ENCODE assay signal across 8 mouse cellular contexts in the genomic region with DNA sequence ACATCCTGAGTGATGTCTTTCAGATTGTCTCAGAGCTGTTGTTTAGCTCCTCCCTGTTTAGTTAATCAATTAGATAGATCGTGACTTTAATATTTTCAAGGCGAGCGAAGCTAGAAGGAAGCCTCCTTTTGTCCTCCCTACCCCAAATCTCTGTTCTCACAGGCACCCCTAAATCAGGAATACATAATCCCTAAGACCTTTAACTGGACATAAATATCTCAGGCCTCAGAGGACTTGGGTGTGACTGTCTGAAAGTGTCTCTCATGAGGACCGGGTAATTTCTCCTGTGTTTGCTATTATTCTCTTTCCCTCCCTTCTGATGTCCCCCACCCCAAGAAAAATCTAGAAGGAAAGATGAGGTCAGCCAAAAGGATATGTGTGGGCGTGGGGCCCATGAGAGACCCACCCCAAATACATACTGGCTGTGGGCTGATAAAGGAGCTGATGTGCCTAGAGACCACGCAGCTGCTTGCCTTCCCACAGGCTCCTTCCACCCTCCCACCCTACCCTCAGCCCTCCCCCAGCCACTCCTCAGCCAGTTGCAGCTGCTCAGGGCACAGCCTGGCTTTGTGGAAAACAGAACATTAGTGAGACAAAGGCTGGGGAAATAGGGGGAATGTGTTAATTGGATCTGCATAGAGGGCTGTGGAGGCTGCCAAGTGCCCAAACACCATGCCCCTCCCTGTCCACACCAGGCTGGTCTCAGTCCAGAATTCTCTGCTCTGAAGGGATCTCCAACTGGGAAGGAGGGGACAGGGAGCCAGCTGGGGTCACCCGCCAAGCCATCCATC.
DNase-seq lines count a peak whose midpoint lies in the region; ATAC-seq lines count a peak whose summit lies in the region.

No protein-coding gene starts in this region.

- H3K36me3 ChIP-seq in kidney, embryonic 15.5 days = no peaks in the 10 kb centered on the region
- no peaks in the 10 kb centered on the region for H3K36me3 ChIP-seq in hindbrain, embryonic 13.5 days
- H3K36me3 ChIP-seq in neural tube, embryonic 11.5 days (ENCODE audit: control insufficient read depth, insufficient read depth, low read length) = no peaks in the 10 kb centered on the region

- intact Hi-C loops in gastrocnemius, postnatal 36 days (cut with DNase I) = no loop called here

- H3K27ac ChIP-seq in kidney, embryonic 15.5 days = 0 out of 2 replicates have a peak overlapping the region, but pooled peaks have one; percentile 61
- H3K27ac ChIP-seq in hindbrain, embryonic 13.5 days = peak overlapping the region; percentile 65
- peak overlapping the region; percentile 53 for H3K27ac ChIP-seq in neural tube, embryonic 11.5 days (ENCODE audit: low read depth, low read length)

- peak; percentile 67 for ATAC-seq in kidney, embryonic 15.5 days (replicated peaks; ENCODE audit: low FRiP score)
- ATAC-seq in hindbrain, embryonic 13.5 days (ENCODE audit: low FRiP score) = peak; percentile 95
- peak; percentile 92 for ATAC-seq in neural tube, embryonic 11.5 days (ENCODE audit: insufficient read depth, low FRiP score, low TSS enrichment)

- no peak overlapping the region for H3K4me2 ChIP-seq in kidney, embryonic 15.5 days
- H3K4me2 ChIP-seq in hindbrain, embryonic 13.5 days = no peak overlapping the region
- no peak overlapping the region for H3K4me2 ChIP-seq in neural tube, embryonic 11.5 days (ENCODE audit: low read depth)

- no peak overlapping the region for H3K9ac ChIP-seq in kidney, embryonic 15.5 days
- H3K9ac ChIP-seq in hindbrain, embryonic 13.5 days = no peak overlapping the region
- no peak overlapping the region for H3K9ac ChIP-seq in neural tube, embryonic 11.5 days (ENCODE audit: low read length)

- WGBS in kidney, embryonic 15.5 days = 53% methylated on average over 7 of the region's 7 CpGs
- WGBS in hindbrain, embryonic 13.5 days = 37% methylated on average over 7 of the region's 7 CpGs
- 46% methylated on average over 7 of the region's 7 CpGs for WGBS in neural tube, embryonic 11.5 days

- DNase-seq in kidney, postnatal 14 days = no peak
- peak; percentile 50 for DNase-seq in embryo, embryonic 10.5 days (ENCODE audit: low spot score)
- DNase-seq in neural tube, embryonic 11.5 days (ENCODE audit: low spot score) = peak; percentile 66
- DNase-seq in cerebellum, adult 11 months = no peak
- no peak for DNase-seq in frontal cortex, postnatal 25 days (ENCODE audit: low spot score in 2 of 2)
- DNase-seq in gastrocnemius, postnatal 36 days = no peak

- H3K4me3 ChIP-seq in kidney, embryonic 15.5 days (replicated peaks) = no peak overlapping the region
- no peak overlapping the region for H3K4me3 ChIP-seq in hindbrain, embryonic 13.5 days
- H3K4me3 ChIP-seq in neural tube, embryonic 11.5 days (ENCODE audit: low read depth, low read length) = no peak overlapping the region

- H3K27me3 ChIP-seq in kidney, embryonic 15.5 days = no peaks in the 10 kb centered on the region
- H3K27me3 ChIP-seq in hindbrain, embryonic 13.5 days = no peaks in the 10 kb centered on the region
- H3K27me3 ChIP-seq in neural tube, embryonic 11.5 days (ENCODE audit: control insufficient read depth, insufficient read depth, low read length) = no peaks in the 10 kb centered on the region

- H3K4me1 ChIP-seq in kidney, embryonic 15.5 days = peaks cover 19% of the 10 kb centered on the region
- H3K4me1 ChIP-seq in hindbrain, embryonic 13.5 days (replicated peaks) = peaks cover 11% of the 10 kb centered on the region; the same call in 1 of the 2 replicates
- H3K4me1 ChIP-seq in neural tube, embryonic 11.5 days (ENCODE audit: control insufficient read depth, insufficient read depth, low read length) = peaks cover 8% of the 10 kb centered on the region; the same call in 1 of the 2 replicates

- H3K9me3 ChIP-seq in kidney, embryonic 15.5 days (replicated peaks) = no peaks in the 10 kb centered on the region
- no peaks in the 10 kb centered on the region for H3K9me3 ChIP-seq in hindbrain, embryonic 13.5 days
- H3K9me3 ChIP-seq in neural tube, embryonic 11.5 days (ENCODE audit: control insufficient read depth, low read length) = no peaks in the 10 kb centered on the region

Comparison
In these comparisons a context has a peak if more than half of its experiments do, and no peak if none do; other contexts are left out.
1. DNase-seq: peak in embryo, embryonic 10.5 days (single experiment) and neural tube, embryonic 11.5 days (single experiment); none in kidney, postnatal 14 days (single experiment), cerebellum, adult 11 months (single experiment), frontal cortex, postnatal 25 days (0 of 2) and gastrocnemius, postnatal 36 days (0 of 2).
2. Peak in every context shown above with its lines, with median percentiles within 50 percentile points of each other: ATAC-seq and H3K27ac ChIP-seq.